Mouse (Mus musculus) layer of hippocampus, adult 11-12 months (tissue): ENCODE measurements around the gene Six2.
"Not testable (repeated sequence)": the region's sequence is repeated elsewhere in the genome, so short reads cannot be mapped to it uniquely, and the experiment has no call there.

Experiments used
- DNase-seq: peaks from one replicate; pipeline ENCODE4 v3.0.0; 2022; ENCODE audit warnings: low spot score

Six2 gene

DNA sequence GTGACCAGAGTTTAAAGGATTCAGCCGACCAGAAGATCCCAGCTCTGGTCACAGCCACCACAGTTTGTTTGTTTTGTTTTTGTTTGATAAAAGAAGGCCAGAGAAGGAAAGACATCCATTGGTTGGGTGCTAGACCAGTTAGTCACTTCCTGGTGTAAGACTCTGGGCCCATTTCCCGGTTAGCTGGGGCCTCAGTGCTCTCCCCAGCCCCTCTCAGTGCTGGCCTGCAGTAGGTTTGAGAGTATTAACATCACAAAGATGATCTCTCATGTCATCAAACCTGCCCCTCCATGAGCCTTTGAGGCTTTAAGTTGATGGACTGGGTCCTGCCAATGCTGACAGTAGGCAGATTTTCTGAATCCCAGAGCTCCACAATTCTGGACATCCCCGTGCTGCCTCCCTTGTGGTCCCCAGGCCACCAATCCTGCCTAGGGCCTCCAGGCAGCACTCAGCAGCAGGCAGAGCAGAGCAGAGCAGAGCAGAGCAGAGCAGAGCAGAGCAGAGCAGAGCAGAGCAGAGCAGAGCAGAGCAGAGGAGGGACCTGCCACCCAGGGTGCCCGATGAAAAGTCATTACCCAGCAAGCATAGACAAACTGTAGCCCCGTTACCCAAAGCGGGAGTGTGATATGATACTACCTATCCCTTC, 2.4 kb upstream of the Six2 start:
- DNase-seq: no peak

DNA sequence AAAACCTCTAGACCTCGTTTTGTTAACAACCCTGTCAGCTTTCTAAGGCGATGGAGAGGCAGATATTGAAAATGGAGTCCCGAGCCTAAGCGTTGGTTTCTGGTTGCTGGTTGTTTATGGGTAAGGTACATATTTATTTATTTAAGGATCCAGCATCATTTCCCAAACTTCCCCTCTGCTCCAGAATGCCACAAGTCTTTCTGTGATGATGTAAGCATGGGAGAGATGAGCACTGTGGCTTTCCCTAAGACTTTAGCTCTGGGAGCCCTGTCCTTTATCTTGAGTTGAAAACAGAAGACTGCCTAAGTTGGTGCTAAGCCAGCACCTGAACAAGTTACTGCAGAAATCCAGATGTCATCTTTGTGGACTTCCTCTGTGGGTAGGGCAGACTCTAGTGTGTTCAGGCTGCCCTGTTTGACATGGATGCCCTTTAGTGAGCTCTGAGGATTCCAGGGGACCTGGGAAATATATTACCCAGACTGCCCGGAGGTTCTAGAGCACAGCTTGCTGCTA, 1.8 kb upstream of the Six2 start:
- DNase-seq: no peak

DNA sequence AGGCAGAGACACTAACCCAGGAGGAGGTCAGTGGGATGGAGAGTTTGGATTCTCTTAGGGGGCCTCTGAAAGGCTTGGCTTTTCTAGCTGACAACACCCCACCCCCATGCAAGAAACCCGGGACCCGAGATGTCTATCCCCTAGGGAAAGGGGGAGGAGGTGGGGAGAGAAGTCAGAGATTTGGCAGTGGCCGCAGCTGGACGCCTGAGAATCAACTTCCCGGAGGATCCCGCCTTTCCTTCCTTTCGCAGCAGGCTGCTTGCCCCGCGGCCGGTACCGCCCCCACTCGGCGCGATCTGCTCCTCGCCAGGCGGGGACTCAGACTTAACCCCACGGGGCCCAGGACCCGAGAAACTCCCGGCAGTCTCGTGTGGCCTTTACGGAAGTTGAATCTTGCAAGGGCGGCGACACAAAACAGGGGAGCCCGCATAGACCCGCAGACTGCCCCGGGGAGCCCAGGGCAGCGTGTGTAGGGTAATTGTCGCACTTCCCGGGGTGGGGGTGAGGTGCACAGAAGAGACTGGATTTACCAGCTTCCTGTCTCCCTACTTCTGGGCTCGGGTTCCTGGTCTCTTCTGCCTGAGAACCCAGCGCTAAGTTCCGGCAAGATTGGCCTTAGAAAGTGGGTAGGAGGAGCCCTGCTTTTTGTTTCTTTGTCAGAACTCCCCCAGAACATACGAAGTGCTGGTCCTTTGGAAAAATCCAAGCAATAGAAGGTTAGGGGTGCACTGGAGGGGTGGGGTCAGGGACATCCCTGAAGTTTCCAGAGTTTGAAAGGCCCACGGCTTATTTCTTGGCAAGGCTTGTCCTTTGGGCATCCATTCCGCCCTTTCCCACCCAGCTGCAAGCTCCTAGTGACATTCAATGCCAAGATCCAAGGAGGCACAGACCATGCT, 1.1 kb upstream of the Six2 start:
- DNase-seq: no peak

DNA sequence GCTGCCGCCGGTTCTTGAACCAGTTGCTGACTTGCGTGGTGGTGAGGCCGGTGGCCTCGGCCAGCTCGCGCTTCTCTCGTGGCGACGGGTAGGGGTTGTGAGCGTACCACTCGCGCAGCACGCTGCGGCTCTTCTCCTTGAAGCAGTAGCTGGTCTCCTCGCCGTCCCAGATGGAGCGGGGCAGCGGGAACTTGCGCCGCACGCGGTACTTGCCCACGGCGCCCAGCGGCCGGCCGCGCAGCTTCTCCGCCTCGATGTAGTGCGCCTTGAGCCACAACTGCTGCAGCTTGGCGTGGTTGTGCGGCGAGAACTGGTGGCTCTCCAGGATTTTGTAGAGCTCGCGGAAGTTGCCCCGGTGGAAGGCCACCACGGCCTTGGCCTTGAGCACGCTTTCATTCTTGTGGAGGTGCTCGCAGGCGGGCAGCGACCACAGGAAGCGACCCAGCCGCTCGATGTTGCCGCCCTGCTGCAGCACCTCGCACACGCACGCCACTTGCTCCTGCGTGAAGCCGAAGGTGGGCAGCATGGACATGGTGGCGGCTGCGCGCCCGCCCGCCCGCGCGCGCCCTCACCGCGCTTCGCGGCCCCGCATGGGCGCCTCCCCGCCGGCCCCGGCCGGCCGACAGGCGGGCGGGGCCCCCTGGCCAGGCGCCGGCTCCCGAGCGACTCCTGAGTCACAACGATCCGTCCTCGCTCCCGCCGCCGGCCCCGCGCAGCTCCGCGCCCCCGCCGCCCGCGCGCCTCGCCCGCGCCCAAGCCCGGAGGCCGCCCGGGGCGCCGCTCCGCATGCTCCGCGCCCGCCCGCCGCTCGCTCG, 446 bp downstream of the Six2 start:
- DNase-seq: no peak

DNA sequence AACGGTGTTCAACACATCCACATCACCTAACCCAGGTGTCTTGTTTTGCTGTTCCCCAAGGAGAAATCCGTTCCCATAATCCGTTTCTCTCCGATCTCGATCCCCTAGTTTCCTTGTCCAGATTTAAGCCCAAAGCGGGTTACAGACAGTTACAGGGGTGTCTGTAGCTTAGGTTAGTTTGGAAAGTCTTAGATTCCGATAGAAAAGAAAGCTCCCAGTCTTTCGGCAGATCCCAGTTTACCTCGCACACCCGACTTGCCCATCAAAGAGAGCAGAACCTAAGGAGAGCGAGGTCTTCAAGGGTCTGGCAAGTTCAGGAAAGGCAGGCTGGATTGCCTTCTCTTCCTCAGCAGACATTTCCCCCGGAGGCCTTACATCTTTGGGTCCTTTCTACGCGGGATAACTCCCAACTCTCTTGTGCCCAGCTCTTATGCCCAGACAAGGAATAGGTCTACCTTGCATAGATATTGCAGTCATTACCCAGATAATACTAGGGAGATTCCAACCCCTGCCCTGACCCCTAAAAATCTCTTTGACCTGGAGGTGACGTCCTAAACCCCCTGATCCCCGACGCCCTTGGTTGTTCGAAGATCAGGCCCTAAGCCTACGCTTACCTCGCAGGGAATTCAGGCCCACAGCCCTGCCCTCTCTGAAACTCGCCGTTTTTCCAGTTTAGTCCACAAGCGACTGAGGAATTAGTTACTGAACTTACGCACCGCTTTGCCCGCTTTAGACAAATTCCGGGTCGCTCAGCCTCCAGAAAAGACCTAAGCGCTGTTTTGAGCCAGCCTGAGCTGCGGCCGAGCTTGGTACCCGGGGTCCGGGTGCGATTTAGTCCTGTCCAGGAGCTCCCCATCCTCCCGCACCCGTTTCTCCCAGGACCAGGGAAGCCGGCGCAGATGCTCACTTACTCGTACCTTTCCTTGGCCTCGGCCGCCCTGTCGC, 1.3 kb downstream of the Six2 start:
- DNase-seq: no peak

DNA sequence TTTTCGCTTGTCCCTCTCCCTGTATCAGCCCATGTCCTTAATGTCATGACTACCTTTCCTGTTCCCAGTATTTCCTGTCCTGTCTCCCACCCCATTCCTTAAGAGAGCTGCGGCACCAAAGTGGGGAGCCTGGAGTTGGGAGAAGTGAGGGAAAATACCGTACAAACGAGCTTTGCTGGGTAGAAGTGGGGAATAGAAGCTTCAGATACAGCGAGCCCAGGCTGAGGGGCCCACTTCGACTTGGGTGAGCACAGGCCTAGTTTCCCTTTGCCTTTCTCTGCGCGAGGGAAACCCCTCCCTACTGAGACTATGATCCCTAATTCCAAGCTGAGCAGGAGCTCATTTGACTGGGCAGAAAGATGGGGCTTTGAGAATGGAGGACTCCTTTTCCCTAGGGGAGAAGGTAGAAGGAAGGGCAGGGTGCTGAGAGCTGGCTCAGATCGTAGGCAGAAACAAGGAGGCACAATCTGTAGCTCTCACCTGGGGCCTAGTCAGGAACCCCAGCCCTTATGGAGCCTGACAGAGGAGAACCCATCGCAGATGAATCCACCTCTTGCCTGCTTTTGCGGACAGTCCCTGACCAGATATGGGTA, 2.3 kb downstream of the Six2 start:
- no peak for DNase-seq

DNA sequence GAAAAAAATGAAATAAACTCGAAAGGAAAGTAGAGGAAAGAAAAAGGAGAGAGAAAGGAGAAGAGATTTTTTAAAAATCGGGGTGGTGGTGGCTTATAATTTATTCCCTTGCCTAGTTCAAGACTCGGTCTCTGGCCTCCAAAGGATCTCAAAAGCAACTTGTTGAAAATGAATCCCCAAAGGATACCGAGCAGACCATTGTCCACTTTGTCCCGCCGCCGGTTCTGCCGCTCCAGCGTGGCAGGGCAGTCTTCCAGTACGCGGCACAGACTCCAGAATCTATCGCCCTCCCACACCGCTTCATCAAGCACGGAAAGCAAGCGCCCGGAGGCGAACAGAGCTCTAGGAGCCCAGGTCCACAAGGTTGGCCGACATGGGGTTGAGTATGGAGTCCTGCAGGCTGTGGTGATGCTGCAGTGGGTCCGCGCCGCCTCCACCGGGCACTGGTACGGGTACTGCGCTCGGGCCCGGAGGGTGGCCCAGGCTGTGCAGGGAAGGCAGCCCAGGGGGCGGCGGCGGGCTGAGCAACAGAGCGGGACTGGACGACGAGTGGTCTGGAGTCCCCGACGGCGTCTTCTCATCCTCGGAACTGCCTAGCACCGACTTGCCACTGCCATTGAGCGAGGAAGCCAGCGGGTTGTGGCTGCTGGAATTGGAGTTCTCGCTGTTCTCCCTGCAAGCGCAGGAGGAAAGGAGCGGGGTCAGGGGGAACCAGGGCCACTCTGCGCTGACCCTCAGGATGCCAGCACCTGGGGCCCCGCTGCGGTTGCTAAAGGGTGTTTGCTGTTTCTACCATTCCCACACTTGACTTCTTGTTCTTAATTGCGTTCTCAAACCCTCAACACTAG, 3.0 kb downstream of the Six2 start:
- DNase-seq: no peak

DNA sequence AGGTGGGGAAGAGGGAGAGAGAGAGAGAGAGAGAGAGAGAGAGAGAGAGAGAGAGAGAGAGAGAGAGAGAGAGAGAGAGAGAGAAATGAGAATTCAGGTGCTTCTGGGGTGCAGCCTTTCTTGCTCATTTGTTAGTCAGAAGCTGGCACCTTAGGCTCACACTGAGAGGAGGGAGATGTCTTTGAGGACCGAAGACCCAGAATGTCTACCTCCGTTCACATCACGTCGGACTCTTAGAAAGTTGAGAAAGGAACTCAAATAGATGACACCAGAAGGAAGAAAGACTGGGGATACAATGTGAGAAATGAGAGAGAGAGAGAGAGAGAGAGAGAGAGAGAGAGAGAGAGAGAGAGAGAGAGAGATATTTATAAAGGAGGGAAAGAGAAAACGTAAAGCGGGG, 3.6 kb downstream of the Six2 start:
- not testable (repeated sequence) for DNase-seq

DNA sequence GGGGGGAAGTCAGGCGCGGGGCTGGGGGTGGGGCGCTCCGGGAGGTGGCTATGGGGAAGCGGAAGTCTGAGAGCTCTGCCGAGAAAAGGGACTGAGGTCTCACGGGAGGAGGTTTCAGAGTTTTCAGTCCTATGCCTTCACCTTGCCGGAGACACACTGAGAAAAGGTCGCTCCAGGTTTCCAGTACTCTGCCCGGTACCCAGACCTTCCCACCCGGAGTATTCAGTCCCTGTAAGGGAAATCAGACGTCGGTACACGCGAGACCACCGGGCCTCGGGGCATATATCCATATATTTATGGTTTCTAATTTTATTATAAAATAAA, 4.1 kb downstream of the Six2 start:
- DNase-seq: no peak

DNA sequence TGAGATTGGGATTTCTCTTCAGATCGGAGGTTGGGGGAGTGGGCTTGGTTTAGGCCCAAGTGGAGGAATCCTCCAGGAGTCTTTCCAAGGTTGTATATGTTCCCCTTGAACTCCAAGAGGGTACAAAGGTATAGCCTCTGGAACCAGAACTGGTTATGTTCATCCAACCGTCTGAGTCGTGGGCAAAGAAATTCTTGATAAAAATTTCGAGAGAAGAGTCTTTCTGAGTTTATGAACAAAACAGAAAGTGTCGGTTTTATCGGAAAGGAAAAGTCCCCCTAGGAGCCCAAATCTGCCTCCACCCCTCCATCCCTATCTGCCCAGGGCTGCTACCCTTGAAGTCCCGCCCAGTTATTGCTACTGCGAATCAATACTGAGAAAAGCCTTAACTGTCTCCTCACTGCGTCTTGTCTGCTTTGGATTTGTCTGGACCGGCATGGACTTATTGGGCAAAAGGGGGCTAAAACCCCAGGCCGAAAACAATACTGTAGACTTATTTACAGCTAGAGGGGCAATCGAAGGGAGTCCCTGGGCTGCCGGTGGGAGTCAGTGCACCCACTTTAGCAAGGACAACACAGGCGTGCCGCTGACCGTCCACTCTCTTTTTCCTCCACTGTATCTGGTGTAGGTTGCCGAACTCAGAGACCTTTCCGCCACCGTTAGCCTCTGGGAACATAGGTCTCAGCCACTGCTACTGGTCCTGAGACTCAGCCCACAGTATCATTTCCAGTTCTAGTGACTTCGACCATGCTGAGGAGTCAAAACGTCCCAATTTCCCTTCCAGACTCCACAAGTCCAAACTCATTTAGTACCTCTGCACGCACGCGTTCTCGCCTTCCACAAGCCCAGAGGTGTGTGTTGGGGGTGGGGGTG, 4.7 kb downstream of the Six2 start:
- DNase-seq: no peak

DNA sequence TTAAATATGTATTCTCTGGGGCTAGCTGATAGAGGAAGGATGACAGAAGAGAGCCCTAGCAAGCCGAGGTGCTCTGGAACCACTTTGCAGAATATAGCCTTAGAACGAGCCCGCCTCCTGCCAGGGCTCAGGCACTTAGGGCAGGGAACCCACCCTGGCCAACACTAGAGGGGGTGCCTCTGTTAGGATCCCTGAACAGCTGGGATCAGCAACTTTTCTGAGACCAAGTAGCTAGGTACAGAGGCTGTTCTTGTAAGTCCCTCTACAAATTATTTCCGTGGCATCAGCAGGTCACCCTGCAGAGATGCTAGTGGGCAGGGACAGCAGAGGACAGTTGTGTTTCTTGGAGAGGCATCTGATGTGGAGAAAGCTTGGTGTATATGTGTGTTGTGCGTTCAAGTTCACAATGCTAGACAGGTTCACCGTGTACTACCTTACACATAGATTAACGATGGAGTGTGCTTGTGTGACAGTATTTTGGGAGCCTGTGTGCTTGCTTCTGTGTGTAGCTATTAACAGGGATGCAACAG, 5.8 kb downstream of the Six2 start:
- DNase-seq: no peak

DNA sequence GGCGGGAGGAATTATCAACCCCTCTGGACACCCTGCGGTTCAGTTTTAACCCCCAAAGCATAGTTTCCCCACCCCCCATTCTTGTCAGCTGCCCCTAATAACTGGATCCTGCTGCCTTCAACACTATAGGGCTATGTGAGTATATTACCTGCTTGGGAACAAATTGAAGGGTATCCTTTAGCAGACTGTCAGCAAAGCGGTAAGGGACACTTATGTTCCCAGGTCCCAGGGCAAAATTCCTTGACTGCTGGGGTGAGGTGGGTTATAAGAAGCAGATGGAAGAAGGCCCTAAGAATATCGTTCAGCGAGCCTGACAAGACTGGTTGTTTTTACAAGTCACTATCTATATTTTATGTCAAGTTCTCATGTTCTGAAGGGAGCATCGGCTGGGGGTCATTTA, 6.3 kb downstream of the Six2 start:
- DNase-seq: no peak

DNA sequence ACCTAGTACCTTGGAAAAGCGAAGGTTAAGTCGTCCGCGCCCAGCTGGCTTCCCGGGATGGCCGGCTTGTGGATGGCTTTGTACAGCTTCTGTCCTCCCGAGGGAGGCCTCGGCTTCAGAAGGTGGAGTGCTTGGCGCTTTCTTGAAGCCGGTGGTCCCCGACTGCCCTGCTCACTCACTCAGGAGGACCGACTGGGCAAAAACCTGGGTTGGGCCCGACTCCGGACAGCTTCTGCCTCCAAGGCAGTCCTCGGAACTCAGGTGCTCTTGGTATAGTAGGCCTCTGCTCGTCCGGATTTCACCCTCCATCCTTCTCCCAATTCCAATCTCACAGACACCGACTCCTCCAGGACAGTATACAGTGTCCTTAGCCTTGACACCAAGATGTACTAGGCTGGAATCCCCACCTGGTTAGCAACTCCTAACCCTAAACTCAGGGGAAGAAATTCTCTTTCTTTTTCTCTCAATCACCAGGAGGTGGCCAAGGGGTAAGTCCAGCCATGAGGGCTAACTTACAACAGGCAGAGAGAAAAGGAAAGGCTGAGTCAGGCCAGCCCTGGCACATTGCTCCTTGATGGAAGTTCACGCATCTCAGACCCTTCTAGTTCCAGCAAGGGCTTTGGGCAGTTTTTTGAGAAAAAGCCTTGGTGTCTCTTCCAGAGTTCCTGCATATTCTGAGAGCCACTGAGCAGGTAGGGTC, 7.1 kb downstream of the Six2 start:
- DNase-seq: no peak

DNA sequence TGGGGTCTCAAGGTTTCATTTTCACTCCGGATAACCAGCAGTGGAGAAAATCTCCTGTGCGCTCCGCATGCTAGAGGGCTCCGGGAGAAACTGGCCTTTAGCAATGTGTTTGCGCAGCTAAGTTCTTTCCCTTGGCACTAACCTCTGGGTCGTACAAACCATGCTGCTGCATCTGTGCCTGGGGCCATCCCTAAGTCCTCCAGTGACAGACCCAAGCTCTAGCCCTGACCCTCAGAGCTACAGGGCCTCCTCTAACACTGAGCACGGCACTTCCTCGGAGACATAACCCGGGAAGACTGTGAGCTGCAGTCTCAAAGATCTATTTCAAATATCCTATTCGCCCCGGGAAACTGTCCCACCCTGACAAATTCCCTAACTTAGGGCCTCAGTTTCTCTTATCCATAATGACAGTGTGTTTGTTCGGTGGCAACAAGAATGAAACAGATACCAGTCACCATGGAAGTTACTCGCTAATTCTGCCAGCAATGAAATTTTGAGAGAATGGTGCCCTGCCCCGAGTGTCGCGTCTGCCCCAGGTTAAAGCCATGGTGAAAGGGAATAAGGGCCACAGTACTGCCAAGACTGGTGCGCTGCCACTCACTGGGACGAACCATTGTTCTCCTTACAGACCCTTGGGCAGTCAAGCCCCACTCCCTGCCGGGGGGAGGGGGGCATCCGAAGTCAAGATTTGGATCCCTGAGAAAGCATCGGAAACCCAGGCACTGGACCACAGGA, 7.8 kb downstream of the Six2 start:
- DNase-seq: no peak

DNA sequence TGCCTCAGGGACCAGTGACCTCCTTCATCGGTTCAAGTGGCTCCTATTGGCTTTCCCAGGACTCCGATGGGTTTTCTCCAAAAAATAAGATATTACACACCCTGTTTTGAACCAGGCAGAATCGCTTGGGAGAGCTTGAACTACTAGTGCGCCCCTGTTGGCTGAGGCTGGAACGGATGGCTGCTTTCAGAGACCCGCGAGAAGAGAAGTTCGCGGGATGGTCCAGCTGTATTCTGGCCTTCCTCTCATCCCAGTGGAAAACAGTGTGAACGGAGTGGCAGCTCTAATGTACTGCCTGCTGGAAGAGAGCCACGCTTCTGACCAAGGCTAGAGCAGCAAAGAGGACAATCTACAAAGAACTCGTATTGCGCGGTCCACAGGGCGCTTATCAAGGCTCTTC, 8.4 kb downstream of the Six2 start:
- no peak for DNase-seq

DNA sequence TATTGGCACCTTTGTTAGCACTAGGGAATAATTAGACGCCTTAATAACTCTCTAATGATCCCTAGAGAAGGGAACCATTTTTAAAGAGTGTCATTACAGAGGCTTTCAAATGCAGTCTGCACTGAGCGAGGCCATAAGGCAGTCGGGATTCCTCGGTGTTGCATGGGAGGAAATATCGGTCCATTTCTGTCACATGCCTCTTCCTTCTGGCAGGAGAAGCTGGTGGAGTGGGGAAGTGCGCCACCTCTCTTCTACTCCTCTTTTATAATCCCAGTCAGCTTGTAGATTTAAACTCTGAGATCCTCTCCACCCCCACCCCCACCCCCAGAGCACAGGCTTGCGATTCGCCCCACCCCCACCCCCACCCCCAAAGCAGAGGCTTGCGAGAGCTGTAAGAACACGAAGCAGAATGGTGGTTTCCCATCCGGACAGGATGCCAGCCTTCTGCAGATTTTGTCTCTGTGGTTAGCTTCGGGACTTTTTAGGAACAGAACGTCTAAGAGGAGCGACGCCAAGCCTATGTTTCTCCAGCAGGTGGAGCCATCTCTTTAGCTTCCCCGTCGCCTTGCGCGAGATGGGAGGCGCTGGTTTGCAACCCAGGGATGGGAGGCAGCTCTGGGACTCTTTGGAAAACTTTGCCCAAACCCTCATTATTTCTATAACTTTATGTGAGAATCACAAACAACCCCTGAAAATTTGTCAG, 23.3 kb downstream of the Six2 start:
- peak; percentile 78 for DNase-seq

DNA sequence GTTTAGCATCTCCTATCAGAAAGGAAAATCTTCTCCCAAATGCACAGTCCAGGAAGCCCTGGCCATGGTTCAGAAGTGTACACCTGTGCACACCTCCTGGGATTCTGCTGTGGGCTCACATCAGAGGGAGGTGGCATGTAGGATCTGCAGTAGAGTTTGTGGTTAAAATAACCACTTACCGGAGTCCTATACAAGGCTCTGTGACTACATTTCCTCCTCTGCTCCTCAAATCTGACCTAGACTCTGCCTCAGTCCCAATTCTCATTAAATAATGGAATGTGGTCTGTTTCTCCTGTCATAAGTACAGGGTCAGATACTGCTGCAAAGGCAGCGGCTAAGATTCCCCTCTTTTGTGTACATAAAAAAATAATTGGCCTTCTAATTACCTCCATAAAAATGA, 23.9 kb downstream of the Six2 start:
- DNase-seq: no peak
